Mouse (Mus musculus): ENCODE data around the gene AC141477.1. TPM values are rescaled to one million over a fixed set of nuclear protein-coding genes. Genes with fewer than 3 reads are reported as not detected.

Gene AC141477.1
- polyA plus RNA-seq, 1 experiment from 2014 or later, result not detected

DNA sequence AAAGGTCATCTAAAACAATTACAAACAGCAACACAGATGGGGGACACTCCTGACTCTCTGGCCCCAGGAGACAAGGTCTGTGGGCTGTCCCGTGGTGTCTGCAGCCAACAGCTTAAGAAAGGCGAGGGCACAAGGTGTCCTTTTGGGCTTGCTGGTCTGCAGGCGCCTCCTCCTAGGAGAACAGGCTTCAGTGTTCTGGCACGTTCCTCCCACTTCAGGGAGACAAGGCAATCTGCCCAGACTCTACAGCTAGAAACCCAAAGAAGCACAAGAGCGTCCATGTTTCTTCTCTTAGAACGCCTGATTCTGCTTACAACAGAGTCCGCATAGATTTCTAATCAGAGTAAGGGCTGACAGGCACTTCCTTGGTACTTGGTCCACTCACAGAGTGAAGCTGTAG is 22.1 kb upstream of the AC141477.1 start:
- no peak overlapping the region for H3K4me3 ChIP-seq (ENCODE audit: low read length)
- H3K27me3 ChIP-seq (replicated peaks; ENCODE audit: control insufficient read depth, insufficient read depth, low read length), result no peaks in the 10 kb centered on the region
- H3K27ac ChIP-seq (ENCODE audit: low read depth, low read length), result no peak overlapping the region
- peaks cover 7% of the 10 kb centered on the region; the same call in 1 of the 2 replicates for H3K9me3 ChIP-seq (ENCODE audit: control insufficient read depth, low read length)
- no peak for ATAC-seq
- H3K9ac ChIP-seq (ENCODE audit: low read depth, low read length), result no peak overlapping the region
- H3K36me3 ChIP-seq (ENCODE audit: control insufficient read depth, insufficient read depth, low read length), result peaks cover 2% of the 10 kb centered on the region; the same call in 1 of the 2 replicates
- H3K4me2 ChIP-seq (ENCODE audit: low read length), result no peak overlapping the region
- 90% methylated on average over 7 of the region's 7 CpGs for WGBS
- H3K4me1 ChIP-seq (ENCODE audit: control insufficient read depth, insufficient read depth, low read depth, low read length), result no peaks in the 10 kb centered on the region

DNA sequence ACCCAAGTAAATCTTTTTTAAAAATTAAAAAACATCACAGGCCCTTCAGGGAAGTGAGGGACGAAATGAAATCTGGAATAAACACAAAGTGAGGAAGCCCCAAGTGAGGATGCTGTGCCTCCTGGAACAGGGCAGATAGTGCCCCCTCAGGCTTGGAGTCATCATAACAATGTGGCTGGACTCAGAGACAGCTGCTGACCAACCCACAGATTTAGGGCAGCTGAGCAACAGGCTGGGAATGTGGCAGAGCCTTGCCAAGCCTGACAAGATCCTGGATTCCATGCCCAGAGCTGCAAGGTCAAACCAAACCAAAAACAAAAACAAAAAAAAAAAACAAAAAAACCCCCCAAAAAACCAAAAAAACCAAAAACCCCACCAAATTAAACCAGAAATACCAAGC is 21.0 kb upstream of the AC141477.1 start:
- H3K9me3 ChIP-seq (ENCODE audit: control insufficient read depth, low read length), result peaks cover 7% of the 10 kb centered on the region; the same call in 1 of the 2 replicates
- no peaks in the 10 kb centered on the region for H3K27me3 ChIP-seq (replicated peaks; ENCODE audit: control insufficient read depth, insufficient read depth, low read length)
- ATAC-seq, result no peak
- no peak overlapping the region for H3K4me2 ChIP-seq (ENCODE audit: low read length)
- H3K4me3 ChIP-seq (ENCODE audit: low read length), result no peak overlapping the region
- no peaks in the 10 kb centered on the region for H3K4me1 ChIP-seq (ENCODE audit: control insufficient read depth, insufficient read depth, low read depth, low read length)
- peaks cover 2% of the 10 kb centered on the region; the same call in 1 of the 2 replicates for H3K36me3 ChIP-seq (ENCODE audit: control insufficient read depth, insufficient read depth, low read length)
- no peak overlapping the region for H3K27ac ChIP-seq (ENCODE audit: low read depth, low read length)
- WGBS, result 90% methylated on average over 1 of the region's 1 CpGs
- no peak overlapping the region for H3K9ac ChIP-seq (ENCODE audit: low read depth, low read length)

DNA sequence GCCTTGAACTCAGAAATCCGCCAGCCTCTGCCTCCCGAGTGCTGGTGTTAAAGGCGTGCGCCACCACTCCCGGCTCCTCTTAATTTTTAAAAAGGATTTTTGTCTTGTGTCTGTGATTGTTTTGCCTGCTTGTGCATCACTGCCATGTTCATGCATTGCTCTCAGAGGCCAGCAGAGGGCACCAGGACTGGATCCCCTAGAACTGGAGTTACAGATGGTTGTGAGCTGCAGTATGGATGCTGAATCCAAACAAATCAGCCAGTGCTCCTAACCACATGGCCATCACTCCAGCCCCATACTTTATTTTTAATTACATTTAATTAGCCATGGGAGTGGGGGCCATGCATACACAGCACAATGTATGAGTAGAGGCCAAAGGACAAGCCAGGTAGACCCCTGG is 15.0 kb upstream of the AC141477.1 start:
- no peak for ATAC-seq
- Histone ChIP-seq H3K9ac (ENCODE audit: low read depth, low read length) (no peak overlapping the region), H3K27me3 (replicated peaks; ENCODE audit: control insufficient read depth, insufficient read depth, low read length) (no peaks in the 10 kb centered on the region), H3K27ac (ENCODE audit: low read depth, low read length) (no peak overlapping the region), H3K4me3 (ENCODE audit: low read length) (no peak overlapping the region), H3K4me1 (ENCODE audit: control insufficient read depth, insufficient read depth, low read depth, low read length) (no peaks in the 10 kb centered on the region), H3K36me3 (ENCODE audit: control insufficient read depth, insufficient read depth, low read length) (no peaks in the 10 kb centered on the region), H3K9me3 (ENCODE audit: control insufficient read depth, low read length) (peaks cover 7% of the 10 kb centered on the region; the same call in 1 of the 2 replicates), H3K4me2 (ENCODE audit: low read length) (no peak overlapping the region)
- WGBS, result 67% methylated on average over 5 of the region's 5 CpGs

DNA sequence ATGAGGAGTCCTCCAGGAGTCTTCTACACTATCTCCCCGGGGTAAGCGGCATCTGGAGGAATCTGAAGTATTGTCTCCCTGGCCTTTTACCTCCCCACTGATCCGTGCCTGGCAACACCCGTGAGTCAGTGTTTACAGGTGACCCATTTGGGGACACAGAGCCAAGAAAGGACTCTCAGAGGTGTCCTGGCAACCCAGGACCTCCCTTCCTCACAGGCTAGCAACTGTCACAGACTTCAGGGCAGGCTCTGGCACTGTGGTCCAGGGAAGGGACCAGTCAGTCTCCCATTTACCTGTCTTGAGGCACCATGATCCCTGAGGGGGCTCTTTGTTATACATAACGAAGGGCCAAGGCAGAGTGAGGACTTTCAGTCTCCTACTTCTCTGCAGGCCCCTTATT is 8.6 kb upstream of the AC141477.1 start, which contains the start of gene 2610028H24Rik:
2610028H24Rik (plus strand) TSS at position 231 of the 400 bp plus-strand sequence.
- H3K4me3 ChIP-seq (ENCODE audit: low read length), result no peak within 1 kb of the TSS
- H3K27ac ChIP-seq (ENCODE audit: low read depth, low read length), result no peak within 1 kb of the TSS
- H3K4me1 ChIP-seq (ENCODE audit: control insufficient read depth, insufficient read depth, low read depth, low read length), result no peaks in the 10 kb centered on the region
- H3K9me3 ChIP-seq (ENCODE audit: control insufficient read depth, low read length), result no peaks in the 10 kb centered on the region
- H3K9ac ChIP-seq (ENCODE audit: low read depth, low read length), result no peak within 1 kb of the TSS
- no peak within 1 kb of the TSS for H3K4me2 ChIP-seq (ENCODE audit: low read length)
- H3K36me3 ChIP-seq (ENCODE audit: control insufficient read depth, insufficient read depth, low read length), result no peaks in the 10 kb centered on the region
- WGBS, result 64% methylated on average over 5 of the region's 5 CpGs
- H3K27me3 ChIP-seq (replicated peaks; ENCODE audit: control insufficient read depth, insufficient read depth, low read length), result no peaks in the 10 kb centered on the region; the same call in 1 of the 2 replicates
- no peak for ATAC-seq

DNA sequence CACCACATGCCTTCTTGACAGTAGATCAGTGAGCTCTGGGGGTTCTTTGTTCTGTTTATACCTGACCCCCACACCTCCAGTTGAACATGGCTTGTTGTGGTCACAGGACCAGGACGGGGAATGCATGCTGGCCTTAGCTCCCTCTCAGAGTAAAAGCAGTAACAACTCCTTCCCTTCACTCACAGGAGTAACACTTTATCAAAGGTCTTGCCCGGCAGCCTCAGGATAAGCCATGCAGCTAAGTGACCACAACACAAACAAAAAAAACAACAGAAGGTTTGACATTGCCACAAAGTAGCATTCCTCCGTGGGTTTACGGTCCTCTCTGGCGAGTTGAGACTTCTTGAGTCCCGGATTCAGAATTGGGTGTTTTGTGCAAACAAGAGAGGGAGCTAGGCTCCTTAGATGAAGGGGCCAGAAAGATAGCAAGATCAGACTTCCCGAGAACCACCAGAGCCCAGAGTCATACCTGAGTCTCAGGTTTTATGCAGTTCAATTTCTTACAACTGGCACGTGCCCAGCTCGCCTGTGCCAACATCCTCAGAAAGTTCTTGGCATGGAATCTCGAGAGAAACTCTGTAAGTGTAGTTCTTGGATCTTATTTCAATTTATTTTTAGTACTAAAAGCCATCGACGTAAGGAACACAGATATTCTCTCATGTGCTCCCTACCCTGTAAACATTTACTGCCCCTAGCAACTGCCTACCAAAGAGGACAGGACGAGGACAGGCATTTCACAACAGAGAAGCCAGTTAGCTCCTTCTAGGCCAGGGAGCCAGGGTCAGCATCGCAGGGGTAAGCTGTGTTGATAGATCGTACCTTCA is 7.4 kb upstream of the AC141477.1 start:
- H3K27ac ChIP-seq (ENCODE audit: low read depth, low read length), result no peak overlapping the region
- H3K36me3 ChIP-seq (ENCODE audit: control insufficient read depth, insufficient read depth, low read length), result no peaks in the 10 kb centered on the region
- H3K4me1 ChIP-seq (ENCODE audit: control insufficient read depth, insufficient read depth, low read depth, low read length), result peaks cover 8% of the 10 kb centered on the region
- no peak for ATAC-seq
- H3K4me3 ChIP-seq (ENCODE audit: low read length), result no peak overlapping the region
- no peak overlapping the region for H3K4me2 ChIP-seq (ENCODE audit: low read length)
- no peaks in the 10 kb centered on the region for H3K9me3 ChIP-seq (ENCODE audit: control insufficient read depth, low read length)
- no peaks in the 10 kb centered on the region; the same call in 1 of the 2 replicates for H3K27me3 ChIP-seq (replicated peaks; ENCODE audit: control insufficient read depth, insufficient read depth, low read length)
- WGBS, result 82% methylated on average over 15 of the region's 15 CpGs
- no peak overlapping the region for H3K9ac ChIP-seq (ENCODE audit: low read depth, low read length)

DNA sequence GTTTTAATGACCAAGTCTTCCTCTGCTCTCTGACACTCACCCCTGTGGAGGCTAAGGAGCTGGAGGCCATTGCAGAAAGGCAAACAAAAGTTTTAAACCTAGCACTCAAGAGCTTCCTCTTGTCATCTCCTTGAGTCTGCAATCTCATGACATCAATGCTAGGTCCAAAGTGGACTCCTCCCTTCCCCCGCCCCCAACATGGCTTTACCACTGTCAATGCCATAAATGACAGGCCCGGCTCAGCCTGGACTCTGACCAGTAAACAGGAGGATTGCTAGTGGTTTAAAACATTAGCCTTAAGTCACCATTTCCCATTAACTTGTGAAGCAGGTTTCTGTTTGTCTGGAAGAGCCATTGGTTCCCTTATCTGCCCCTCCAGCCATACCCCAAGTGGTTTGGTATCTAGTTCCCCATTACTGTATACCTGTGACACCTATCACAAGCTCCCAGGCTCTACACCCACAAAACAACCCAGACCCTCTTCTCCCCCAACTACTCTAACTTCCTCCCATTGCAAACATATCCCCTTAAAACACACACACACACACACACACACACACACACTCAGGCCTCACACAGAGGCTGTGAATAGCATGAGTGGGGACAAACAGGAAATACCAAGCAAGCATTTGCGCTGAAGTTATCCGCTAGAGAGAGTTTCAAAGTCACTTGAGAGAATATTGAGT is 5.9 kb upstream of the AC141477.1 start:
- 84% methylated on average over 4 of the region's 4 CpGs for WGBS
- no peak for ATAC-seq
- no peaks in the 10 kb centered on the region for H3K36me3 ChIP-seq (ENCODE audit: control insufficient read depth, insufficient read depth, low read length)

DNA sequence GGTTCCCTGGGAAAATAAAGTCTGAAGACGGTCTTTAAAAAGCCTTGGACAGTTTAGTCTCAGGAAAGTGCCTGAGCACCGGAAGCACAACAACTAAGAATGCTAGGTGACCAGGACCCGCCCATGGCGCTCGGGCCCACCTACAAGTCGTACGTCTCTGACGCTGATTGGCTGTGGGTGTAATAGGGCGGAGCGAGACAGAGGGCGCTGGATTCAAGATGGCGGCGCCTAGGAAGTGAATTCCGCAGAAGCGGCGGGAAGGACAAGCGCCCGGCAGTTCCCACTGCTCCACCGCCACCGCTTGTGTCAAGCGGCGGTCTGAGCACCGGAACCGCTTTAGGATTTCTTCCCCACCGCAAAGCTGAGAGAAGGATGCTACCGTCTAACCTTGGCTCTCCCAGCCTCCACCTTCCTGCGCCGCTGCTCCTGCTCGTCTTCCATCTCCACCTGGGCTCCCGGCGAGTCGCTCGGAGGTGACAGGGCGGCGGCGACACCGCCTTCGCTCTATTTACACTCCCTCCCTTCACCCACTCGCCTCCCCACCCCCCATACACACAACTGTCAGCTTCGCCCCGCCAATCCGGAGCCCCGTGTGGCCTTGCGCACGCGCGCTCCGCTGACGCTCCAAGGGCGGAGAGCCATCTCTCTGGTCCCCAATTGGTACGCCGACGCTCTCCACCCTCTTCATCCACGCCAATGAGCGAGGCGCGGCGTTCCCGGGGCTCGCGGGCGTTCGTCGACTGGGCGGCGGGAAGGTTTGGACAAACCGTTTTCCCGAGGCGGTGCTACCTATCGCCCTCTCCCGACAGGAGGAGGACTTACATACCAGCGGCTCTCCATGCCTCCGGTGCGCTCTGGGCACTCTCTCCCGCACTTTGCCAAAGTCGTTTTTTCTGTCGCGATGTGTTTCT is 2.2 kb upstream of the AC141477.1 start, which contains the start of gene Pcnt:
Pcnt (minus strand) TSS at position 609 of the 911 bp plus-strand sequence.
- Histone ChIP-seq H3K27ac (ENCODE audit: low read depth, low read length) (peak within 1 kb of the TSS; percentile 92), H3K9me3 (ENCODE audit: control insufficient read depth, low read length) (no peaks in the 10 kb centered on the region), H3K4me3 (ENCODE audit: low read length) (peak within 1 kb of the TSS; percentile 99), H3K4me2 (ENCODE audit: low read length) (peak within 1 kb of the TSS; percentile 61), H3K9ac (ENCODE audit: low read depth, low read length) (peak within 1 kb of the TSS; percentile 74), H3K27me3 (replicated peaks; ENCODE audit: control insufficient read depth, insufficient read depth, low read length) (no peaks in the 10 kb centered on the region), H3K36me3 (ENCODE audit: control insufficient read depth, insufficient read depth, low read length) (peaks cover 4% of the 10 kb centered on the region), H3K4me1 (ENCODE audit: control insufficient read depth, insufficient read depth, low read depth, low read length) (peaks cover 13% of the 10 kb centered on the region)
- peak; percentile 99 for ATAC-seq
- under 1% methylated on average over 75 of the region's 78 CpGs for WGBS

More for the DNA sequence above, 5.9 kb upstream of the AC141477.1 start:
- no peaks in the 10 kb centered on the region for H3K9me3 ChIP-seq (ENCODE audit: control insufficient read depth, low read length)
- H3K27ac ChIP-seq (ENCODE audit: low read depth, low read length), result no peak overlapping the region
- no peak overlapping the region for H3K4me2 ChIP-seq (ENCODE audit: low read length)
- H3K4me3 ChIP-seq (ENCODE audit: low read length), result no peak overlapping the region
- peaks cover 13% of the 10 kb centered on the region for H3K4me1 ChIP-seq (ENCODE audit: control insufficient read depth, insufficient read depth, low read depth, low read length)
- H3K9ac ChIP-seq (ENCODE audit: low read depth, low read length), result no peak overlapping the region
- H3K27me3 ChIP-seq (replicated peaks; ENCODE audit: control insufficient read depth, insufficient read depth, low read length), result no peaks in the 10 kb centered on the region; the same call in 1 of the 2 replicates

DNA sequence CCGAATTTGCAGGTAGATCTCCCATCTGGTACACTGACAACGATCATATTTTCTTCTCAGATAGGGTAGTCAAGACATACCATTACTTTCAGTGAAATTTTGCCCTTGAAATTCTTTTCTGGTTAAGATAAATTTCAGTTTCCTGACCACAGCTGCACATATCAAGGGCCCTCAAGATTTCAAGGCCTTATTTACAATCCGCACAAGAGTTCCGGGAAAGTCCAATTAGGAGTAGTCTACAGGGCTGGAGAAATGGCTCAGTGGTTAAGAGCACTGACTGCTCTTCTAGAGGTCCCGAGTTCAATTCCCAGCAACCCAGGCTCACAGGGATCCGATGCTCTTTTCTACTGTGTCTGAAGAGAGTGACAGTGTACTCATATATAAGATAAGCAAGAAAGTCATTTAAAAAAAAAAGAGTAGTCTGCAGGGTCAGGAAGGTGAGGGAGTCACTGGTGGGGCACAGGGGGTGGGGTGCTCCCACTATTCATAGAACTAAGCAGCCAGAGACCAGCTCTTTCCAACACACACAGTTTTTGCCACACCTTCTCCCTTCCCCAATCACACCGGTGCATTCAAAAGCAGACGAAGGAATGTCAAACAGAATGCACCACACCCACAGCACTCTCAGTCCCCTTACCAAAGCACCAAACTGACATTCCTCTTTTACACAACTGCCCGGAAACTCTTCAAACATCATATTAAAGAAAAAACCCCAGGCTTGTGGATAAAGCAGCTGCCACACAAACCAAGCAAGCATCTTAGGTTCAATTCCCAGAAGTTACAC is 945 bp downstream of the AC141477.1 start:
- H3K27me3 ChIP-seq (replicated peaks; ENCODE audit: control insufficient read depth, insufficient read depth, low read length), result no peaks in the 10 kb centered on the region
- H3K9ac ChIP-seq (ENCODE audit: low read depth, low read length), result no peak overlapping the region
- no peak overlapping the region for H3K4me3 ChIP-seq (ENCODE audit: low read length)
- no peak for ATAC-seq
- H3K4me2 ChIP-seq (ENCODE audit: low read length), result no peak overlapping the region
- no peak overlapping the region for H3K27ac ChIP-seq (ENCODE audit: low read depth, low read length)
- H3K9me3 ChIP-seq (ENCODE audit: control insufficient read depth, low read length), result no peaks in the 10 kb centered on the region
- peaks cover 17% of the 10 kb centered on the region for H3K36me3 ChIP-seq (ENCODE audit: control insufficient read depth, insufficient read depth, low read length)
- H3K4me1 ChIP-seq (ENCODE audit: control insufficient read depth, insufficient read depth, low read depth, low read length), result peaks cover 13% of the 10 kb centered on the region
- WGBS, result 97% methylated on average over 9 of the region's 9 CpGs
